Mouse (Mus musculus) bone marrow macrophage, adult 2 months (primary cell): ENCODE measurements around the gene Cnn2.

Experiments used
- CTCF ChIP-seq: IDR thresholded peaks from 2 replicates; pipeline ENCODE4 v1.5.1; 2012; ENCODE audit warnings: low read depth, mild to moderate bottlenecking, low read length, moderate library complexity
- POLR2A ChIP-seq: IDR thresholded peaks from 2 replicates; pipeline ENCODE4 v1.6.1; 2012; ENCODE audit warnings: mild to moderate bottlenecking, low read depth, low read length, borderline replicate concordance

GRCm38 (mm10) chr10:80027681-80028520, 39.5 kb downstream of the Cnn2 start:
- TF ChIP-seq POLR2A (no peak), CTCF (no peak)
